Mouse (Mus musculus) intestine, embryonic 14.5 days (tissue): Measurements from ENCODE around the gene Slc12a8. TPM values are rescaled to one million over a fixed set of nuclear protein-coding genes. Genes with fewer than 3 reads are reported as not detected.

ENCODE experiments used
- ATAC-seq: fragments of 200-750 bp; cut with Nextera tagmentation; replicated peaks from 2 replicates; pipeline ENCODE4 v1.8.0; 2017; ENCODE audit warnings: low read depth, moderate number of reproducible peaks, moderate TSS enrichment, moderate library complexity; ENCODE audit not compliant: low FRiP score, low TSS enrichment
- DNase-seq: peaks from one replicate; pipeline ENCODE4 v3.0.0-alpha.2; 2018; ENCODE audit warnings: low spot score
- H3K27ac ChIP-seq: fragments of 300-500 bp; sonication (generic); 2 replicates; pipeline ENCODE4 v1.5.1; 2014; ENCODE audit warnings: low read depth, mild to moderate bottlenecking, control low read depth
- H3K27me3 ChIP-seq: fragments of 300-500 bp; sonication (generic); replicated peaks from 2 replicates; pipeline ENCODE4 v1.6.1; 2014; ENCODE audit warnings: low read length, control low read depth; ENCODE audit not compliant: control insufficient read depth, insufficient read depth
- H3K36me3 ChIP-seq: fragments of 300-500 bp; sonication (generic); 2 replicates; pipeline ENCODE4 v1.6.1; 2014; ENCODE audit warnings: low read length, control low read depth; ENCODE audit not compliant: control insufficient read depth, insufficient read depth
- H3K4me1 ChIP-seq: fragments of 300-500 bp; sonication (generic); replicated peaks from 2 replicates; pipeline ENCODE4 v1.6.1; 2014; ENCODE audit warnings: low read length, control low read depth, mixed read lengths; ENCODE audit not compliant: control insufficient read depth, insufficient read depth
- H3K4me2 ChIP-seq: fragments of 300-500 bp; sonication (generic); 2 replicates; pipeline ENCODE4 v1.6.1; 2014; ENCODE audit warnings: low read length
- H3K4me3 ChIP-seq: fragments of 300-500 bp; sonication (generic); 2 replicates; pipeline ENCODE4 v1.5.1; 2014; ENCODE audit warnings: low read depth, low read length, control low read depth, mixed read lengths
- H3K9ac ChIP-seq: fragments of 300-500 bp; sonication (generic); 2 replicates; pipeline ENCODE4 v1.6.1; 2014; ENCODE audit warnings: mild to moderate bottlenecking, low read length
- H3K9me3 ChIP-seq: fragments of 300-500 bp; sonication (generic); 2 replicates; pipeline ENCODE4 v1.6.1; 2016; ENCODE audit warnings: low read length, control low read depth; ENCODE audit not compliant: control insufficient read depth
- WGBS: fragments of 180-500 bp; shearing (Covaris S2); extraction: QIAGEN DNeasy Blood & Tissue Kit; methylation state at CpG from one replicate; pipeline ENCODE4 v1.1.7; 2014; 5-methylcytosine and 5-hydroxymethylcytosine counted together
- polyA plus RNA-seq: library from polyadenylated mRNA; unstranded; fragments of >200 nt; fragmentation: Nextera tagmentation; extraction: Ambion mirVana; gene quantifications from 2 replicates; pipeline ENCODE4 v1.2.1, GENCODE M21; 2014

Gene Slc12a8
- polyA plus RNA-seq, 1 experiment from 2014 or later, result 5.0 TPM

- Histone ChIP-seq H3K27ac (no peak overlapping the region), H3K36me3 (no peaks in the 10 kb centered on the region), H3K9me3 (no peaks in the 10 kb centered on the region), H3K4me3 (no peak overlapping the region), H3K4me1 (0 out of 2 replicates have a peak, but pooled peaks cover 4% of the 10 kb centered on the region), H3K27me3 (no peaks in the 10 kb centered on the region), H3K9ac (no peak overlapping the region), H3K4me2 (no peak overlapping the region)
- ATAC-seq (no peak), DNase-seq (no peak)
- 69% methylated on average over 8 of the region's 8 CpGs for WGBS
Observed at GRCm38 (mm10) chr16:33606691-33607532, 89.8 kb downstream of the Slc12a8 start.

GRCm38 (mm10) chr16:33609554-33609953 is 92.4 kb downstream of the Slc12a8 start:
- H3K36me3 ChIP-seq, result no peaks in the 10 kb centered on the region
- DNase-seq (peak; percentile 3), ATAC-seq (no peak)
- no peaks in the 10 kb centered on the region for H3K27me3 ChIP-seq
- no peaks in the 10 kb centered on the region for H3K9me3 ChIP-seq
- no peak overlapping the region for H3K9ac ChIP-seq
- H3K4me1 ChIP-seq, result 0 out of 2 replicates have a peak, but pooled peaks cover 4% of the 10 kb centered on the region
- no peak overlapping the region for H3K4me3 ChIP-seq
- WGBS, result 35% methylated on average over 2 of the region's 2 CpGs
- no peak overlapping the region for H3K4me2 ChIP-seq
- no peak overlapping the region for H3K27ac ChIP-seq

GRCm38 (mm10) chr16:33610466-33610865 is 93.3 kb downstream of the Slc12a8 start:
- Histone ChIP-seq H3K27ac (no peak overlapping the region), H3K4me2 (no peak overlapping the region), H3K4me3 (no peak overlapping the region), H3K36me3 (no peaks in the 10 kb centered on the region), H3K27me3 (no peaks in the 10 kb centered on the region), H3K9me3 (no peaks in the 10 kb centered on the region), H3K9ac (no peak overlapping the region), H3K4me1 (0 out of 2 replicates have a peak, but pooled peaks cover 4% of the 10 kb centered on the region)
- WGBS, result 84% methylated on average over 7 of the region's 7 CpGs
- ATAC-seq (no peak), DNase-seq (peak; percentile 45)

GRCm38 (mm10) chr16:33611291-33611690 is 94.2 kb downstream of the Slc12a8 start:
- ATAC-seq (no peak), DNase-seq (peak; percentile 40)
- Histone ChIP-seq H3K4me3 (no peak overlapping the region), H3K4me2 (no peak overlapping the region), H3K4me1 (0 out of 2 replicates have a peak, but pooled peaks cover 4% of the 10 kb centered on the region), H3K9me3 (no peaks in the 10 kb centered on the region), H3K27ac (no peak overlapping the region), H3K9ac (no peak overlapping the region), H3K36me3 (no peaks in the 10 kb centered on the region), H3K27me3 (no peaks in the 10 kb centered on the region)
- WGBS, result 82% methylated on average over 8 of the region's 8 CpGs

GRCm38 (mm10) chr16:33612056-33612770 is 95.1 kb downstream of the Slc12a8 start:
- ATAC-seq, result no peak
- Histone ChIP-seq H3K9me3 (no peaks in the 10 kb centered on the region), H3K27ac (no peak overlapping the region), H3K27me3 (no peaks in the 10 kb centered on the region), H3K9ac (no peak overlapping the region), H3K4me3 (no peak overlapping the region), H3K4me2 (no peak overlapping the region), H3K36me3 (no peaks in the 10 kb centered on the region), H3K4me1 (0 out of 2 replicates have a peak, but pooled peaks cover 4% of the 10 kb centered on the region)
- WGBS, result 72% methylated on average over 6 of the region's 6 CpGs
- peak; percentile 50 for DNase-seq

- H3K9ac ChIP-seq, result no peak overlapping the region
- H3K4me2 ChIP-seq, result no peak overlapping the region
- 0 out of 2 replicates have a peak, but pooled peaks cover 4% of the 10 kb centered on the region for H3K4me1 ChIP-seq
- no peaks in the 10 kb centered on the region for H3K27me3 ChIP-seq
- WGBS, result 82% methylated on average over 3 of the region's 3 CpGs
- no peak for ATAC-seq
- H3K4me3 ChIP-seq, result no peak overlapping the region
- DNase-seq, result peak; percentile 43
- no peak overlapping the region for H3K27ac ChIP-seq
- H3K9me3 ChIP-seq, result no peaks in the 10 kb centered on the region
- no peaks in the 10 kb centered on the region for H3K36me3 ChIP-seq
Observed at GRCm38 (mm10) chr16:33615986-33616385, 98.9 kb downstream of the Slc12a8 start.

- ATAC-seq, result no peak
- no peak overlapping the region for H3K4me3 ChIP-seq
- H3K27me3 ChIP-seq, result no peaks in the 10 kb centered on the region
- 67% methylated on average over 2 of the region's 3 CpGs for WGBS
- no peaks in the 10 kb centered on the region for H3K9me3 ChIP-seq
- no peak overlapping the region for H3K4me2 ChIP-seq
- H3K36me3 ChIP-seq, result no peaks in the 10 kb centered on the region
- no peak overlapping the region for H3K27ac ChIP-seq
- no peak overlapping the region for H3K9ac ChIP-seq
- peak; percentile 27 for DNase-seq
- H3K4me1 ChIP-seq, result no peaks in the 10 kb centered on the region
Observed at GRCm38 (mm10) chr16:33621836-33622235, 104.7 kb downstream of the Slc12a8 start.

- no peak for ATAC-seq
- no peaks in the 10 kb centered on the region for H3K4me1 ChIP-seq
- H3K4me2 ChIP-seq, result no peak overlapping the region
- H3K9me3 ChIP-seq, result no peaks in the 10 kb centered on the region
- no peak overlapping the region for H3K27ac ChIP-seq
- H3K36me3 ChIP-seq, result no peaks in the 10 kb centered on the region
- DNase-seq, result peak; percentile 7
- no peak overlapping the region for H3K4me3 ChIP-seq
- 94% methylated on average over 9 of the region's 9 CpGs for WGBS
- no peaks in the 10 kb centered on the region for H3K27me3 ChIP-seq
- no peak overlapping the region for H3K9ac ChIP-seq
Observed at GRCm38 (mm10) chr16:33624586-33624985, 107.5 kb downstream of the Slc12a8 start.
